Mouse (Mus musculus): ENCODE results near the gene Dpp3.
A peak's percentile ranks its signal among the peaks of the same experiment; 100 is the strongest.
"Not testable (repeated sequence)": the region's sequence is repeated elsewhere in the genome, so short reads cannot be mapped to it uniquely, and the experiment has no call there.

The Dpp3 gene

GRCm38 (mm10) chr19:4927904-4928531 is at the start of gene Dpp3:
TSS of gene Dpp3 (minus strand) at chr19:4928287.
- peak; percentile 100 for DNase-seq

GRCm38 (mm10) chr19:4968236-4968635 is 40.1 kb upstream of the Dpp3 start:
- no peak for DNase-seq

- DNase-seq: peak; percentile 98
Measured at GRCm38 (mm10) chr19:4961928-4962601, 34.0 kb upstream of the Dpp3 start, which contains the start of gene Mrpl11. TSS of gene Mrpl11 (plus strand) at chr19:4962147.

- DNase-seq: not testable (repeated sequence)
Measured at GRCm38 (mm10) chr19:4948641-4949040, 20.6 kb upstream of the Dpp3 start.

GRCm38 (mm10) chr19:4945540-4945939 is 17.5 kb upstream of the Dpp3 start:
- no peak for DNase-seq

GRCm38 (mm10) chr19:4943253-4943588 is 15.1 kb upstream of the Dpp3 start:
- DNase-seq: no peak

- DNase-seq: peak; percentile 98
Measured at GRCm38 (mm10) chr19:4942551-4943252, 14.6 kb upstream of the Dpp3 start, which contains the start of gene Peli3. TSS of gene Peli3 (minus strand) at chr19:4943127.

GRCm38 (mm10) chr19:4937444-4938310 is 9.6 kb upstream of the Dpp3 start:
- no peak for DNase-seq

GRCm38 (mm10) chr19:4936896-4937295 is 8.8 kb upstream of the Dpp3 start:
- no peak for DNase-seq

- DNase-seq: no peak
Measured at GRCm38 (mm10) chr19:4928781-4929180, 694 bp upstream of the Dpp3 start.

- no peak for DNase-seq
Measured at GRCm38 (mm10) chr19:4925121-4925860, 2.8 kb downstream of the Dpp3 start.

- DNase-seq: no peak
Measured at GRCm38 (mm10) chr19:4919652-4920051, 8.4 kb downstream of the Dpp3 start.

GRCm38 (mm10) chr19:4916827-4917226 is 11.3 kb downstream of the Dpp3 start:
- no peak for DNase-seq

- DNase-seq: peak; percentile 91
Measured at GRCm38 (mm10) chr19:4915924-4916603, 12.0 kb downstream of the Dpp3 start.

- DNase-seq: no peak
Measured at GRCm38 (mm10) chr19:4909376-4909775, 18.7 kb downstream of the Dpp3 start.

- DNase-seq: no peak
Measured at GRCm38 (mm10) chr19:4908107-4908506, 20.0 kb downstream of the Dpp3 start.

GRCm38 (mm10) chr19:4905979-4906794 is 21.9 kb downstream of the Dpp3 start, which contains the start of gene Bbs1:
TSS of gene Bbs1 (minus strand) at chr19:4906628.
- DNase-seq: peak; percentile 98

GRCm38 (mm10) chr19:4899888-4900287 is 28.2 kb downstream of the Dpp3 start:
- no peak for DNase-seq

GRCm38 (mm10) chr19:4898972-4899371 is 29.1 kb downstream of the Dpp3 start:
- DNase-seq: no peak

GRCm38 (mm10) chr19:4896780-4897520 is 31.1 kb downstream of the Dpp3 start:
- DNase-seq: no peak

All from heart, adult 11 months (tissue).